Mouse (Mus musculus): ENCODE measurements around the gene Rgs2. TPM values are rescaled to one million over a fixed set of nuclear protein-coding genes. Genes with fewer than 3 reads are reported as not detected.

The Rgs2 gene
- polyA plus RNA-seq, 1 experiment from 2014 or later, result 10.6 TPM

DNA sequence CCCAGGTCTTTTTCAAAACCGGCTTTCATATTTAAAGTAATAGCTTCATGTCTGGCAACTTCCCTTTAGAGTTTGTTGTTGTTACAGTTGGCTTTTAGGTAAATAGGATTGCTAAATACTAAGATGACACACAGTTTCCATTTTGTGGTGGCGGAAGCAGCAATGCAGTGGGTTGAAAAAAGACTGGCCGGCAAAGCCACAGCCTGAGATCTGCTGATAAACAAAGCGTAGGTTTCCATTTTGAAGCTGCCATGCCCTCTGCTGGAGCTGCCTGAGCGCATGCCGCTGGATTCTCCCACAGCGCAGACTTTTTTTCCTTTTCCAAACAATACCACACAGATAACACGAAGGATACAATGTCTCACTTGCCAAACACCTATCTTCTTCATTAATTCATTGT lies 2.6 kb upstream of the Rgs2 start:
- Histone ChIP-seq H3K36me3 (ENCODE audit: control insufficient read depth, insufficient read depth) (no peaks in the 10 kb centered on the region), H3K9me3 (replicated peaks; ENCODE audit: control insufficient read depth, low read length) (no peaks in the 10 kb centered on the region), H3K4me3 (ENCODE audit: low read depth, low read length) (no peak overlapping the region), H3K4me1 (ENCODE audit: control insufficient read depth, low read depth, low read length) (peaks cover 2% of the 10 kb centered on the region; the same call in 1 of the 2 replicates), H3K27ac (ENCODE audit: low read length) (no peak overlapping the region), H3K27me3 (ENCODE audit: control insufficient read depth, insufficient read depth, low read depth, low read length) (no peaks in the 10 kb centered on the region), H3K9ac (ENCODE audit: low read depth, low read length) (no peak overlapping the region), H3K4me2 (ENCODE audit: low read depth, low read length) (peak overlapping the region; percentile 35)
- no peak for ATAC-seq (ENCODE audit: low read depth)
- 1% methylated on average over 8 of the region's 8 CpGs for WGBS (ENCODE audit: insufficient replicate concordance)

DNA sequence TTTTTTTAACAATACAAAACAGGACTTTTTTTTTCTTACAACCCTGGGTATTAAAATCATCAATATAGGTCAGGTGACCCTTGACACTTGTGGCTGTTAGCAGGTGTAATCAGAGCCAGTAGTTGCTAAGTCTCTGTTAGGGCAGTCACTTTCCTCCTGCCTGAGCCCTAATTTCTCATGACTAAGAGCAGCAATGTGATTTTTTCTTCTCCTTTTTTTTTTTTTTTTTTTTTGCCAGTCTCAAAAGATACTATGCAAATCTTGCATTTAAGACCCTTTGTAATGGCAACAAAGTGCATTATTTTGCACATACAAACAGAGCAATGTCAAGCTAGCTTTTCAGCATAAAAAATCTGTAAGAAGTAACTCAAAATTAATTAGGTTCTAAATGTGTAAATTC lies 1.7 kb upstream of the Rgs2 start:
- no peak for ATAC-seq (ENCODE audit: low read depth)
- Histone ChIP-seq H3K27me3 (ENCODE audit: control insufficient read depth, insufficient read depth, low read depth, low read length) (no peaks in the 10 kb centered on the region), H3K9ac (ENCODE audit: low read depth, low read length) (no peak overlapping the region), H3K36me3 (ENCODE audit: control insufficient read depth, insufficient read depth) (no peaks in the 10 kb centered on the region), H3K4me1 (ENCODE audit: control insufficient read depth, low read depth, low read length) (peaks cover 2% of the 10 kb centered on the region; the same call in 1 of the 2 replicates), H3K4me3 (ENCODE audit: low read depth, low read length) (no peak overlapping the region), H3K9me3 (replicated peaks; ENCODE audit: control insufficient read depth, low read length) (no peaks in the 10 kb centered on the region), H3K4me2 (ENCODE audit: low read depth, low read length) (no peak overlapping the region), H3K27ac (ENCODE audit: low read length) (no peak overlapping the region)

- no peak overlapping the region for H3K27ac ChIP-seq (ENCODE audit: low read length)
- ATAC-seq (ENCODE audit: low read depth), result no peak
- peak overlapping the region; percentile 61 for H3K4me3 ChIP-seq (ENCODE audit: low read depth, low read length)
- no peaks in the 10 kb centered on the region for H3K9me3 ChIP-seq (replicated peaks; ENCODE audit: control insufficient read depth, low read length)
- H3K36me3 ChIP-seq (ENCODE audit: control insufficient read depth, insufficient read depth), result no peaks in the 10 kb centered on the region
- no peak overlapping the region for H3K9ac ChIP-seq (ENCODE audit: low read depth, low read length)
- H3K4me2 ChIP-seq (ENCODE audit: low read depth, low read length), result peak overlapping the region; percentile 74
- H3K4me1 ChIP-seq (ENCODE audit: control insufficient read depth, low read depth, low read length), result peaks cover 2% of the 10 kb centered on the region; the same call in 1 of the 2 replicates
- 8% methylated on average over 9 of the region's 9 CpGs for WGBS (ENCODE audit: insufficient replicate concordance)
- no peaks in the 10 kb centered on the region for H3K27me3 ChIP-seq (ENCODE audit: control insufficient read depth, insufficient read depth, low read depth, low read length)
Measured at GRCm38 (mm10) chr1:144004741-144005140, 780 bp upstream of the Rgs2 start.

DNA sequence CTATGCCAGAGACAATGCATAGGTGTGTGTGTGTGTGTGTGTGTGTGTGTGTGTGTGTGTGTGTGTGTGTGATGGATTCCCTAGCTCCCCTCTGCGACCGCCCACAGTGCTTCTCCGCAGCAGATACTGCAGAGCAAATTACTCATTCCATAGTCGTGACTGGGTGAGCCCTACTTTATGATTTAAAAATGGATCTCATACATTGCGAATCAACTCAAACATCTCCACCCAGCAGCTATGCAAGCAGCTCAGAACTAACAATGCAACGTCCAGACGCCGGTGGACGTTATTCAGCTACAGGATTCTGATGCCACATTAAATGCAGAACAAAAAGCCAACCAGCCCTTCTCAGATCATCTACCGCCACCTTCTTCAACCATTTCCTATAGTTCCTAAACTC lies 545 bp downstream of the Rgs2 start:
- 0% methylated on average over 10 of the region's 10 CpGs for WGBS (ENCODE audit: insufficient replicate concordance)
- H3K27me3 ChIP-seq (ENCODE audit: control insufficient read depth, insufficient read depth, low read depth, low read length), result no peaks in the 10 kb centered on the region
- H3K27ac ChIP-seq (ENCODE audit: low read length), result peak overlapping the region; percentile 5; the same call in 1 of the 2 replicates
- H3K9ac ChIP-seq (ENCODE audit: low read depth, low read length), result peak overlapping the region; percentile 63
- H3K4me1 ChIP-seq (ENCODE audit: control insufficient read depth, low read depth, low read length), result peaks cover 2% of the 10 kb centered on the region; the same call in 1 of the 2 replicates
- H3K36me3 ChIP-seq (ENCODE audit: control insufficient read depth, insufficient read depth), result no peaks in the 10 kb centered on the region
- peak overlapping the region; percentile 74 for H3K4me2 ChIP-seq (ENCODE audit: low read depth, low read length)
- no peaks in the 10 kb centered on the region for H3K9me3 ChIP-seq (replicated peaks; ENCODE audit: control insufficient read depth, low read length)
- no peak for ATAC-seq (ENCODE audit: low read depth)
- H3K4me3 ChIP-seq (ENCODE audit: low read depth, low read length), result peak overlapping the region; percentile 61

GRCm38 (mm10) chr1:144002715-144003066 lies 1.3 kb downstream of the Rgs2 start:
- Histone ChIP-seq H3K27ac (ENCODE audit: low read length) (no peak overlapping the region), H3K9ac (ENCODE audit: low read depth, low read length) (no peak overlapping the region)

DNA sequence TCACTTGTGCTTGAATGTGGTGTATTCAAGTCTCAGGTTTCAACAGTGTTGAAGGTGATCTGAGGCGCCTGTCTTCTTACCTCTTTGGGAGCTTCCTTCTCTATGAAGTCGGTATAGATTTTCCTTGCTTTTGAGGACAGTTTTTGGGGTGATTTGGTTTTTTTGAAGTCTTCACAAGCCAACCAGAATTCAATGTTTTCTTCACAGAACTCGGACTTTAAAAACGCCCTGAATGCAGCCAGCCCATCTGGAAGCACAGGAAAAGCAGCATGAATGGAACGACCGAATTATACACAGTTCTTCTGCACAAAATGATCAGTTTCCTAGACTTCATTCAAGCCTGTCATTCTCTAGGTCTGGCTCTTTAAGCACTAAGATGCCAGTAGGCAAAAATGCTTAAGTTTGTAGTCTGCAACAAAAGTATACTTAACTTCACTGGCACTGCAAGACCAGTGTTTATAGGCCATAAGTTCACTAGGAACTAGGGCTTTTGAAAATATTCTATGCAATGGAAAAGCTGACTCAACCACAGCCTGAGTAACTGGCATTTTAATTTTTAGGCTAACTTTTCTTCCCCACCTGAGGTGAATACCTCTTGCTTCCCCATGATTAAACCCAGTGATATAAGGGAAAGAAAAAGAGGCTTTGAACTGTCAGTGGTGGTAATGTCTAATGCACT lies 1.8 kb downstream of the Rgs2 start:
- peaks cover 2% of the 10 kb centered on the region; the same call in 1 of the 2 replicates for H3K4me1 ChIP-seq (ENCODE audit: control insufficient read depth, low read depth, low read length)
- H3K4me2 ChIP-seq (ENCODE audit: low read depth, low read length), result peak overlapping the region; percentile 24
- peak overlapping the region; percentile 1 for H3K4me3 ChIP-seq (ENCODE audit: low read depth, low read length)
- H3K27ac ChIP-seq (ENCODE audit: low read length), result no peak overlapping the region; the same call in 1 of the 2 replicates
- H3K36me3 ChIP-seq (ENCODE audit: control insufficient read depth, insufficient read depth), result no peaks in the 10 kb centered on the region
- H3K27me3 ChIP-seq (ENCODE audit: control insufficient read depth, insufficient read depth, low read depth, low read length), result no peaks in the 10 kb centered on the region
- no peak for ATAC-seq (ENCODE audit: low read depth)
- no peak overlapping the region for H3K9ac ChIP-seq (ENCODE audit: low read depth, low read length)
- H3K9me3 ChIP-seq (replicated peaks; ENCODE audit: control insufficient read depth, low read length), result no peaks in the 10 kb centered on the region
- 61% methylated on average over 6 of the region's 6 CpGs for WGBS (ENCODE audit: insufficient replicate concordance)

More at GRCm38 (mm10) chr1:144002715-144003066, 1.3 kb downstream of the Rgs2 start:
- peak overlapping the region; percentile 61 for H3K4me3 ChIP-seq (ENCODE audit: low read depth, low read length)
- 30% methylated on average over 4 of the region's 4 CpGs for WGBS (ENCODE audit: insufficient replicate concordance)
- H3K36me3 ChIP-seq (ENCODE audit: control insufficient read depth, insufficient read depth), result no peaks in the 10 kb centered on the region
- ATAC-seq (ENCODE audit: low read depth), result no peak
- H3K27me3 ChIP-seq (ENCODE audit: control insufficient read depth, insufficient read depth, low read depth, low read length), result no peaks in the 10 kb centered on the region
- H3K9me3 ChIP-seq (replicated peaks; ENCODE audit: control insufficient read depth, low read length), result no peaks in the 10 kb centered on the region
- H3K4me1 ChIP-seq (ENCODE audit: control insufficient read depth, low read depth, low read length), result peaks cover 2% of the 10 kb centered on the region; the same call in 1 of the 2 replicates
- no peak overlapping the region for H3K4me2 ChIP-seq (ENCODE audit: low read depth, low read length)

GRCm38 (mm10) chr1:144000246-144000645 lies 3.7 kb downstream of the Rgs2 start:
- Histone ChIP-seq H3K36me3 (ENCODE audit: control insufficient read depth, insufficient read depth) (no peaks in the 10 kb centered on the region), H3K27me3 (ENCODE audit: control insufficient read depth, insufficient read depth, low read depth, low read length) (no peaks in the 10 kb centered on the region), H3K4me3 (ENCODE audit: low read depth, low read length) (no peak overlapping the region), H3K4me1 (ENCODE audit: control insufficient read depth, low read depth, low read length) (peaks cover 2% of the 10 kb centered on the region; the same call in 1 of the 2 replicates), H3K27ac (ENCODE audit: low read length) (no peak overlapping the region), H3K9me3 (replicated peaks; ENCODE audit: control insufficient read depth, low read length) (no peaks in the 10 kb centered on the region), H3K4me2 (ENCODE audit: low read depth, low read length) (no peak overlapping the region), H3K9ac (ENCODE audit: low read depth, low read length) (no peak overlapping the region)
- WGBS (ENCODE audit: insufficient replicate concordance), result 66% methylated on average over 4 of the region's 4 CpGs
- ATAC-seq (ENCODE audit: low read depth), result no peak

- H3K27ac ChIP-seq (ENCODE audit: low read length), result no peak overlapping the region
- H3K4me2 ChIP-seq (ENCODE audit: low read depth, low read length), result no peak overlapping the region
- no peak for ATAC-seq (ENCODE audit: low read depth)
- no peaks in the 10 kb centered on the region for H3K27me3 ChIP-seq (ENCODE audit: control insufficient read depth, insufficient read depth, low read depth, low read length)
- H3K9ac ChIP-seq (ENCODE audit: low read depth, low read length), result no peak overlapping the region
- no peaks in the 10 kb centered on the region for H3K9me3 ChIP-seq (replicated peaks; ENCODE audit: control insufficient read depth, low read length)
- WGBS (ENCODE audit: insufficient replicate concordance), result 32% methylated on average over 7 of the region's 7 CpGs
- no peak overlapping the region for H3K4me3 ChIP-seq (ENCODE audit: low read depth, low read length)
- H3K36me3 ChIP-seq (ENCODE audit: control insufficient read depth, insufficient read depth), result no peaks in the 10 kb centered on the region
- H3K4me1 ChIP-seq (ENCODE audit: control insufficient read depth, low read depth, low read length), result no peaks in the 10 kb centered on the region; the same call in 1 of the 2 replicates
Measured at GRCm38 (mm10) chr1:143999371-143999920, 4.5 kb downstream of the Rgs2 start.

DNA sequence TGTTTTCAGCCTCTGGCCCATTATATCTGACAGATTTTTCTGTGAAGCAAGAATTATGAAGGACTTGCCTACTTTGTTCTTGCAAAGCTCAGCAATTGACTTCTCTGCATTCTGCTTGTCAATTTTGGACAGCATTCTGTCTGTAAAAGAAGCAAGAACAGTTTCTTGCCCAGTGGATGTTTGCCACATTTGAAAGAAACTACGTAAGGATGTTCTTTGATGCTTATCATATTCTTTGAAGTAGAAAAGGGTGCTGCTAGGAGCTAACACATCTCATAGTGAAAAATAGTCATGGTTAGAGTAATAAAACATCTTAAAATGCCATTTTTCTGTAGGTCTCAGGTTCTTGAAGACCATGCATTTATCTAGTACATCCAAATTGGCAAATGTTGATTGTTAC lies 10.9 kb downstream of the Rgs2 start:
- Histone ChIP-seq H3K27me3 (ENCODE audit: control insufficient read depth, insufficient read depth, low read depth, low read length) (no peaks in the 10 kb centered on the region), H3K36me3 (ENCODE audit: control insufficient read depth, insufficient read depth) (no peaks in the 10 kb centered on the region), H3K4me3 (ENCODE audit: low read depth, low read length) (no peak overlapping the region), H3K27ac (ENCODE audit: low read length) (no peak overlapping the region), H3K4me1 (ENCODE audit: control insufficient read depth, low read depth, low read length) (no peaks in the 10 kb centered on the region), H3K9me3 (replicated peaks; ENCODE audit: control insufficient read depth, low read length) (no peaks in the 10 kb centered on the region), H3K4me2 (ENCODE audit: low read depth, low read length) (no peak overlapping the region), H3K9ac (ENCODE audit: low read depth, low read length) (no peak overlapping the region)
- no peak for ATAC-seq (ENCODE audit: low read depth)
- 57% methylated on average over 1 of the region's 1 CpGs for WGBS (ENCODE audit: insufficient replicate concordance)

Measured in liver, embryonic 16.5 days (tissue).